Mouse (Mus musculus): ENCODE measurements around the gene Morn3.

Morn3 gene

DNA sequence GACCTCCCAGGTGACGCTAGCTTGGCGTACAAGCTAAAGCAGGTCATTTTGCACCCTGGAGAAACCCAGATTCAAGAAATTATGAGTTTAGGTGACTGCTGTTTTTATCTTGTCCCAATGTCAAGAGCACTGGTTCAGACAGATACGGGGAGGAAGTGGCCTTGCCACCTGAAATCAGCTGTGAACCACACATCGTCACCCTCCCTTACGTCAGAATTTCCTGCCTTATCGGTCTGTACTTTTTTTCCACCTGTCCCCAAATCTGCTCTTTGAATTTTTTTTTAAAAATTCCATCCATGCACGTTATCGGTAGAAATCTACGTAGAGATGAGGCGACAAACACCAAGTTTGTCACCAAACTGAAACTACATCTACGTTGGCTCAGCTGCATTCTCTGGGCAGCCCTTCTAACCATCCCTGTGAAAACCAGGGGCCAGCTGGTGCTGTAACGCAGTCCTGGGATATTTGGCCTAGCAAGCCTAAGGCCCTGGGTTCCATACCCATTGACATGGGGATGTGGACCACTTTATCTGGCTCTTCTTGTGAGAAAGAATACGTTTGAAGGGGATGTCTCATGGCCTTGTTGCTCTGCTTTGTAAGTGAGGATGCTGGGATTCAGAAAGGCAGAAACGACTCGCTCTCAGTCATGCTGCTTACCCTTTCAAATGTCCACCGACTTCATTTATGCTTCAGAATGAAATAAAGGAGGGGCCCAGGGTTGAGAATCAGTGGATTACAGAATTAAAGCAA is 56.2 kb downstream of the Morn3 start:
- DNase-seq (ENCODE audit: low spot score): no peak

DNA sequence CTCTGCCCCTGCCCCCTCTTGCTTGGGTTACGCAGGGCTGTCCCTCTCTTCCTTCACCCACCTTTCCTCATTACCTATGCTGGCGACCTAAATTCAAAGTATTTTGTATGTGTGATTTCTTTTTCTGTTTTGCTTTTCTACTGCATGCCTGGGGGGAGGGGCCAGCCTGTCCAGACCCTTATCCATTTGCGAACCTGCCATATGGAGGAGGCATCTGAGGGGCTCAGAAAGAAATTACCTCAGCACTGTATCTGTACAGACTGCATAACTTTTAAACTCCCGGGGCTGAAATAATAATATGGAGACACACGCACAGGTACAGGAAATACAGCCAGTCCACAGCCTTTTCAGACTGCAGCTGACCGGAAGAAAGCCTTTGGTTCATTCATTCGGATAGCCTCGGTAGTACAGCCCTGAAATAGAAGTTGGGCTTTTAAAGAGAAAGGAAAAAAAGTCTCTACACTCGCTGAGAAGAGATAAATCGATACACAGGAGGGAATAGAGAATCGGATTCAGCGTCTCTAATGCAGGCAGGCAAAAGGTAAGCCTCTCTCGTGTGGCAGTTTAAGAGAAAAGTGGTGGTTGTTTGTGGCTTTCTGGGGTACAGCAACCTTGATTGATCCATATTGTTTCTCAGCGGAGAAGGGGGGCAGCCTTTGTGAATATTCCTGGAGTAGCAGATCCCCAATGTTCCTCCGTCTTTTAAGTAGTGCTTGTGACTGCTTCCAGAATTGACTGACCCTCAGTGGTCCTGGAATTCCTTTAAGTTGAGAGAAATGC is 57.1 kb downstream of the Morn3 start, which contains the start of gene Kdm2b:
Gene Kdm2b (minus strand): TSS at position 273 of the 780 bp plus-strand sequence.
- DNase-seq (ENCODE audit: low spot score): no peak

DNA sequence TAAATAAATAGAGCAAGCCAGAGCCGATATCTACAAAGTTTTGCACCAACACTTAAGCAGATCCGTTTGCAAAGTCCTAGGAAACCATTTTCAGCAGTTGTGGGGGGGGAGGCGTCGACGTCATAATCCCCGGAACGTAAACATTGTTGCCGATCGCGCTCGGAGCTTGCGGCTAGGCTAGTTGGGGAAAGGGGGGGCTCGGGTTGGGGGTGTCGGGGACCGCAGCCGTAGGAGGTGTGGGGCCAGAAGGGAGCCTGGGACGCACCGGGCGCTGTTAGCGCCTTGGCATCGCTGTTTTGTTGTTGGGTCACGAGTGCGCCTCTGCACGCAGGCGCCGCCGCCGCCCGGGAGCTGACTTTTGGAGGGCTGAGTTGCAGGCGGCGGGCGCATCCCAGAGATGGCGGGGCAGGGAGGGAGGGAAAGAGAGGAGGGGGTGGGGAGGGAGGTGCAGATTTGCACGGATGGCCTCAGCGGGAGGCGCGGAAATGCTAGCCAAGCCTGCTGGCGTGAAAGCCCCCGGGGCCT is 57.8 kb downstream of the Morn3 start:
- peak; percentile 70 for DNase-seq (ENCODE audit: low spot score)

DNA sequence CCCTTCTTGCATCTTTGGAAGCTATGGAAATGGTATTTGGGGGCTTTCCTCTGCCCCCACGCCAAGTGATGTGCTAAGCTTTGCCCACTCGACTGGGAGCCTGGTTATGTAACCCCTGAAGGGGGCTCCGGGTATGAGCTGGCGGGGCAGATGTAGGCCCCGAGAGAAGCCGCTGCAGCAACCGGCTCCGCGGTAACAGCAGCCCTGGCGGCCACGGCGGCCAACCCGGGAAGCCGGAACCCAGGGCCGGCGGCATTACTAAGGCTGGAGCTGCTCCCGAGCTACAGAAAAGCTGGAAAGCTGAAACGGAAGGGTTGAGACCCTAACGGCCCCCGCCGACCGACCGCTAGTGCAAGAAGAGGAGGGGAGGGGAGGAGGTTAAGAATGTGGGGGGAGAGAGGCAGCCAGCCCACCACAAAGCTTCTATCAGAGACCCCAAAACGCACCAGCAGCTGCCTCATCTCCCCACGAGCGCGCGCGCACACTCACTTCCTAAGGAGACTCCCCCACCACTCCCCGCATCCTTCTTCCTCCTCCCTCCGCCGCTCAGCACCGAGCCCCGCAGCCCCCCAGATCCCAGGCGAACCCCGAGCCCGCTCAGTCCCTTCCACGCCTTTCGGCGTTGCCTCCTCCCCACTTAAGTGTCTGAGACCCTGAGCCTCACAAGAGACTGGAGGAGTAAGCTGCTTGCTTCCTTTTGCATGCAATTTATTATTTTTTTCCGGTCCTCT is 58.6 kb downstream of the Morn3 start:
- peak; percentile 51 for DNase-seq (ENCODE audit: low spot score)

DNA sequence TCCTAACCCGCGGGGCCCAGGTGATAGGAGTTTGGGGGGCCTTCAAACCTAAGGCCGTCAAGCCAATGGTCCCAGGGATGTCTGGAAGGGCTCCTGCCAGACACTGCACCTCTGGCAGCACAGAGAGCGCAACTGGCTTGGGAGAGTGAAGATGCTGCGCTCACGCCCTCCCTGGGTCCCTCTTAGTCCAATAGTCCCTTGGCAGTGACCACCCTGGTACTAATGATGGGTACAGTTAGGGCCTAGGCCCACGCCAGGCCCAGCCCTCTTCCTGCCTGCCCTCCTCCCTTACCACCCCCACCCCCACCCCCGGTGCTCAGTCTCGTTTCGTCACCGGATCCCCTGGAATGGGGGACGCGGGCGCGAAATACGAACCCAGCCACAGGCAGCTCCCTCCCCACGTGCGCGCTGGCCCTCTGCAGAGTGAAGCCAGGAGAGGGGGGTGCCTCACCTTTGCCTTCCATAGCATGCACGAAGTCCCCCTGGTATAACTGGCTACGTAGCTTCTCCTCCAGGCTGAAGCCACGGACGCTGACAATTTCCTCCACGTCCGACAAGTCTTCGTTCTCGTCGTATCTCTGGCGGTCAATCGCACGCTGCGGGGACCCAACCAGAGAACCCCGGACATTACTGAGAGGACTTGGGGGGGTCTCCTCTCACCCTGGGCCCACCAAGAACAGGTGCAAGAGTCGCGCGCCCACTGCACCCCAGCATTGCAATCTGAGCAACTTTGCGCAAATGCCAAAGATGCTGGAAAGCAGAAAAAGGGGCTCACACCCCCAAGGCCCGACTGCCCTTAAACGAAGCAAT is 59.4 kb downstream of the Morn3 start:
- peak; percentile 27 for DNase-seq (ENCODE audit: low spot score)

DNA sequence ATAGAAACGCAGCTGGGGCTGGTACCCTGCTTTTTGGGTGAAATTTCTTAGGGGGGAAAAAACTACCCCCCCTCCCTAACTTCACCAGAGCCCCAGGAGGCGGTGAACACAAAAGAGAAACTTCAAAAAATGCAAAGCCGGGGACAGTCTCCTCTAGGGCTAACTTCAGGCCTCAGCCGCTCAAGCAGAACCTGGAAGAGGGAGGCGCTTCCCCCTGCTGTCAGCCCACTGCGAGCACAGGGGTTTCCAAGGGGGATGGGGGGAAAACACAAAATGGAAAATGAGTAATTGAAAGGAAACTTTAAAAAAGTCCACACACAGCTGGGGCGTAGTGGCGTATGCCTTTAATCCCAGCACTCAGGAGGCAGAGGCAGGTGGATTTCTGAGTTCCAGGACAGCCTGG is 60.7 kb downstream of the Morn3 start:
- DNase-seq (ENCODE audit: low spot score): no peak

Data from ovary, postnatal 36 days (tissue).